Mouse (Mus musculus): ENCODE data around the gene Zfp57. TPM values are rescaled to one million over a fixed set of nuclear protein-coding genes. Genes with fewer than 3 reads are reported as not detected.

Zfp57 gene
- polyA plus RNA-seq, 1 experiment from 2014 or later, result 208 TPM

DNA sequence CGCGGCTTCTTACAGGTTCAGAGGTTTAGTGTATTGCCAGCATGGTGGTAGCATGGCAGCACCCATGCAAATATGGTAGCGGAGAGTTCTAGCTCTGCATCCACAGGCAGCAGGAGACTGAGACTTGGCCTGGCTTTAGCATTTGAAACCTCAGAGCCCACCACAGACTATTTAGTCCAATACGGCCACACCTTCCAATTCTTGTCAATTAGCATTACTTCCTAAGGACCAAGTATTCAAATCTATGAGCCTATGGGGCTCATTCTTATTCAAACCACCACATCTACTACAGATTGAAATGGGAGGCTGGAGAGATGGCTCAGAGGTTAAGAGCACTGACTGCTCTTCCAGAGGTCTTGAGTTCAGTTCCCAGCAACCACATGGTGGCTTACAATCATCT, 26.5 kb downstream of the Zfp57 start:
- H3K4me1 ChIP-seq, result no peaks in the 10 kb centered on the region
- no peaks in the 10 kb centered on the region for H3K9me3 ChIP-seq (replicated peaks)
- H3K27ac ChIP-seq, result peak overlapping the region; percentile 96
- no peaks in the 10 kb centered on the region for H3K27me3 ChIP-seq
- 93% methylated on average over 4 of the region's 4 CpGs for WGBS
- no peaks in the 10 kb centered on the region for H3K36me3 ChIP-seq
- H3K4me3 ChIP-seq, result no peak overlapping the region
- H3K9ac ChIP-seq, result no peak overlapping the region
- ATAC-seq (ENCODE audit: low FRiP score), result no peak
- no peak overlapping the region for H3K4me2 ChIP-seq (replicated peaks)

DNA sequence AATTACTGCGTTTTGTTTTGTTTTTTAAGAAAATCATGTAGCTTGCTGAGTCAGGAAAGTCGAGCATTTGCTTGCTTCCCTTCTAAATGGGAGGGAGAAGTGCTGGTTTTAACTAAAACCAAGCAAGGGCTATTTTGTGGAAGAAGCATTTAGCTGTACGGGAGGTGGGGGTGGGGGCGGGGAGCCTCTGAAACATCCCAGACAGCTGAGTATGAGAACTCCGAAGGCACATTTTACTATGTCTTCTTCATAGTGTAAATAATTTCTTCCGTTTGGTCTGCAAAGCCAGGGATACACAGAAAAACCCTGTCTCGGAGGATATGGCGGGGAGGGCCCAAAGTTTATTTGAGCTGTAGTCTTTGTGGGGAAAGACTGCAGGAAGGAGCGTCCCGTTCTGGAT, 27.2 kb downstream of the Zfp57 start:
- Histone ChIP-seq H3K27ac (peak overlapping the region; percentile 96), H3K27me3 (no peaks in the 10 kb centered on the region), H3K4me3 (peak overlapping the region; percentile 36), H3K36me3 (no peaks in the 10 kb centered on the region), H3K9me3 (replicated peaks) (no peaks in the 10 kb centered on the region), H3K4me1 (no peaks in the 10 kb centered on the region), H3K4me2 (replicated peaks) (peak overlapping the region; percentile 52), H3K9ac (peak overlapping the region; percentile 54)
- 3% methylated on average over 10 of the region's 10 CpGs for WGBS
- peak; percentile 26 for ATAC-seq (ENCODE audit: low FRiP score)

GRCm38 (mm10) chr17:37028683-37029120, 27.7 kb downstream of the Zfp57 start:
- Histone ChIP-seq H3K4me1 (no peaks in the 10 kb centered on the region), H3K4me2 (replicated peaks) (peak overlapping the region; percentile 52), H3K36me3 (no peaks in the 10 kb centered on the region), H3K27ac (peak overlapping the region; percentile 96), H3K4me3 (peak overlapping the region; percentile 36), H3K9ac (peak overlapping the region; percentile 54; the same call in 1 of the 2 replicates), H3K9me3 (replicated peaks) (no peaks in the 10 kb centered on the region), H3K27me3 (no peaks in the 10 kb centered on the region)
- 0% methylated on average over 14 of the region's 14 CpGs for WGBS
- peak; percentile 99 for ATAC-seq (ENCODE audit: low FRiP score)

GRCm38 (mm10) chr17:37029162-37029561, 28.2 kb downstream of the Zfp57 start:
- H3K4me2 ChIP-seq (replicated peaks), result peak overlapping the region; percentile 52
- WGBS, result 63% methylated on average over 8 of the region's 8 CpGs
- no peaks in the 10 kb centered on the region for H3K27me3 ChIP-seq
- peak overlapping the region; percentile 96 for H3K27ac ChIP-seq
- H3K36me3 ChIP-seq, result no peaks in the 10 kb centered on the region
- peak; percentile 38 for ATAC-seq (ENCODE audit: low FRiP score)
- no peaks in the 10 kb centered on the region for H3K9me3 ChIP-seq (replicated peaks)
- peak overlapping the region; percentile 36 for H3K4me3 ChIP-seq
- H3K4me1 ChIP-seq, result no peaks in the 10 kb centered on the region
- H3K9ac ChIP-seq, result peak overlapping the region; percentile 54; the same call in 1 of the 2 replicates

- ATAC-seq (ENCODE audit: low FRiP score), result no peak
- H3K27ac ChIP-seq, result no peak overlapping the region
- no peaks in the 10 kb centered on the region for H3K9me3 ChIP-seq (replicated peaks)
- 74% methylated on average over 2 of the region's 2 CpGs for WGBS
- no peak overlapping the region for H3K4me2 ChIP-seq (replicated peaks)
- no peaks in the 10 kb centered on the region for H3K27me3 ChIP-seq
- no peaks in the 10 kb centered on the region for H3K36me3 ChIP-seq
- H3K4me1 ChIP-seq, result no peaks in the 10 kb centered on the region
- H3K4me3 ChIP-seq, result no peak overlapping the region
- no peak overlapping the region for H3K9ac ChIP-seq
Observed at GRCm38 (mm10) chr17:37039127-37039894, 38.3 kb downstream of the Zfp57 start.

DNA sequence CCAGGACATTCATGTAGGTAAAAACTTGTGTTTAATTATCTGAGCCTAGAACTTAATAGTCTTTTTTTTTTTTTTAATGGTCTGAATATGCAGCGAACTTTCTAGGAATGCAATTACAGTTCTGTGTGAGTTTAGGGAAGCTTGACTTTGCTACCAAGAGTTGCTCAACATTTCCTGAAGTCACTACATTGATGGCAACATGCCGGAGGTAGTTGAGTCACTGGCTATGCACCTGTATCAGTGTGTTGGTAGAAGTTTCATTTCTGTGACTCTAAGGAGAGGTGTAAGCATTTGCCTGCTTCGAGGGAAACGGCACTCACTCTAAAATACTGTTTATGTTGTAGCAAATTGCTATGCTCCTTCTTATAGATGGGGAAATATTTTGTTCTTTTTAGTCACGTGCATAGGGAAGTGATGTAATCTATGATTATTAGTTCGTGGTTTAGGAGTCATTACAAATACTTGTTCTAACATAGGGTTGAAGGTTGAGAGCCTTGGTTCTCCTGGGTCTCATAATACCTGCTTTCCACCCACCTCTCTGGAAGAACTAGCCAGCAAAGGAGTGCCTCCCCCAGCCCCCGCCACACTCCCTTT, 43.8 kb downstream of the Zfp57 start:
- peak overlapping the region; percentile 90 for H3K4me3 ChIP-seq
- peaks cover 6% of the 10 kb centered on the region for H3K27me3 ChIP-seq
- H3K9ac ChIP-seq, result peak overlapping the region; percentile 98
- peak overlapping the region; percentile 96 for H3K27ac ChIP-seq
- peaks cover 24% of the 10 kb centered on the region for H3K4me1 ChIP-seq
- no peaks in the 10 kb centered on the region for H3K36me3 ChIP-seq
- WGBS, result 83% methylated on average over 7 of the region's 7 CpGs
- H3K9me3 ChIP-seq (replicated peaks), result no peaks in the 10 kb centered on the region
- ATAC-seq (ENCODE audit: low FRiP score), result no peak
- H3K4me2 ChIP-seq (replicated peaks), result peak overlapping the region; percentile 69

- peak; percentile 82 for ATAC-seq (ENCODE audit: low FRiP score)
Observed at GRCm38 (mm10) chr17:37045611-37046311, 44.8 kb downstream of the Zfp57 start, which contains the start of gene Gabbr1. Gene Gabbr1, plus strand, starts transcription at chr17:37045966.

DNA sequence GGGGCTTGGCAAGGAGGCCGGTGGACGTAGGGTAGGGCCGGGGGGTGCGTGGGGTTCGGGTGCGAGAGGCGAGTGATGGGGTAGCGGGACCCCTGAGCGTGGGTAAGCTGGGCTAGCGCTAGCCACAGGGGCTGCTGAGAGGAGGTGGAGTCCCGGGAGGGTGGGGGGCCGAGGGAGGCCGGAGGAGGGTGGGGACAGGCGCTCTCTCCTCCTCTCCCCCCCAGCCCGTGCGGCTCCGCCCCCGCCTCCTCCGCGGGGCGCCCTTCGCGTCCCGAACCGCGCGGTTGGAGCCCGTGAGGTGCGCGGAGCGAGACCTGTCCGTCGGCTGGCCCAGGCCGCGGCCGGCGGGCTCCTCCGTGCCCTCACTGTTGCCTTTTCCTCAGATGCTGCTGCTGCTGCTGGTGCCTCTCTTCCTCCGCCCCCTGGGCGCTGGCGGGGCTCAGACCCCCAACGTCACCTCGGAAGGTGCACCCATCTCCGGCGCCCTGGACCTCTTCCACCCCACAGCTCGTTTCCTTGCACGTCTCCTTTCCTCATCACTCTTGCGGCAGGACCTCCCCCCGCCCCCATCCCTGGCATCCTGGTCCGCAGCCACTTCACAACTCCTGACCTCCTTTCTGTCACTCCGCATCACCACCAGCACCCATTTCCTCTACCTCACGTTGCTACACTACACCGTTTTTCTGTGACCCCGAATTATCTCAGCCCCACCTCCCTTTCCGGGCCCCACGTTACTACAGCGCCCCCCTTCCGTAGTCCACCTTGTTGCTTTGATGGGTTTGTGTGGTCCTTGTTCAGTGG, 45.5 kb downstream of the Zfp57 start:
- peak; percentile 60 for ATAC-seq (ENCODE audit: low FRiP score)
- peak overlapping the region; percentile 90 for H3K4me3 ChIP-seq
- H3K4me2 ChIP-seq (replicated peaks), result peak overlapping the region; percentile 69
- peak overlapping the region; percentile 98 for H3K9ac ChIP-seq
- 1% methylated on average over 31 of the region's 58 CpGs for WGBS
- no peaks in the 10 kb centered on the region for H3K9me3 ChIP-seq (replicated peaks)
- H3K4me1 ChIP-seq, result peaks cover 33% of the 10 kb centered on the region
- peak overlapping the region; percentile 96 for H3K27ac ChIP-seq
- H3K36me3 ChIP-seq, result no peaks in the 10 kb centered on the region
- H3K27me3 ChIP-seq, result peaks cover 6% of the 10 kb centered on the region

More at GRCm38 (mm10) chr17:37045611-37046311, 44.8 kb downstream of the Zfp57 start, which contains the start of gene Gabbr1:
- Histone ChIP-seq H3K4me3 (peak within 1 kb of the TSS; percentile 90), H3K4me2 (replicated peaks) (peak within 1 kb of the TSS; percentile 69), H3K36me3 (no peaks in the 10 kb centered on the region), H3K9ac (peak within 1 kb of the TSS; percentile 98), H3K9me3 (replicated peaks) (no peaks in the 10 kb centered on the region), H3K27ac (peak within 1 kb of the TSS; percentile 96), H3K27me3 (peaks cover 6% of the 10 kb centered on the region), H3K4me1 (peaks cover 28% of the 10 kb centered on the region)
- WGBS, result 1% methylated on average over 43 of the region's 55 CpGs

DNA sequence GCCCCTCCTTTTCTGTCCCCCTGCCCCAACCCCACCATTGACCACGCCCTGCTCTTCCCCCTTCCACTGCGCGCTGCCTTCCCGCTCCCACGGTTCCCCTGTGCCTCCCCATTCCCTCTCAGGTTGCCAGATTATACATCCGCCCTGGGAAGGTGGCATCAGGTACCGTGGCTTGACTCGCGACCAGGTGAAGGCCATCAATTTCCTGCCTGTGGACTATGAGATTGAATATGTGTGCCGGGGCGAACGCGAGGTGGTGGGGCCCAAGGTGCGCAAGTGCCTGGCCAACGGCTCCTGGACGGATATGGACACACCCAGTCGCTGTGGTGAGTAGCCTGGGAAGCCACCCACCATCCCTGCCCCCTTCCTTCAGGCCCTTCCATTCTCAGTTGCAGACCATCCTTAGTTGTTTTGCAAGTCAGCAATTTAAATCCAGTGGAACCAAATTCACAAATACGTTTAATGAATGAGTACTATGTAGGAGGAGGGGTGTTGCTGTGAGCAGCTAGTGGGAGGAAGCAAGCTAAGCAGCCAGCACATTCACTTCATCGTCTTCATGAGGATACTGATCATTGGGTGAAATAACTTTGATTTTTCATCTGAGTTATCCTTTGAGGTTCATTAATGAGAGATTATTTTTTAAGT, 46.5 kb downstream of the Zfp57 start:
- Histone ChIP-seq H3K9me3 (replicated peaks) (no peaks in the 10 kb centered on the region), H3K27me3 (peaks cover 6% of the 10 kb centered on the region), H3K9ac (peak overlapping the region; percentile 98), H3K27ac (0 out of 2 replicates have a peak overlapping the region, but pooled peaks have one; percentile 36), H3K4me3 (peak overlapping the region; percentile 90), H3K36me3 (no peaks in the 10 kb centered on the region), H3K4me2 (replicated peaks) (peak overlapping the region; percentile 69), H3K4me1 (peaks cover 41% of the 10 kb centered on the region)
- no peak for ATAC-seq (ENCODE audit: low FRiP score)
- WGBS, result 14% methylated on average over 19 of the region's 19 CpGs

DNA sequence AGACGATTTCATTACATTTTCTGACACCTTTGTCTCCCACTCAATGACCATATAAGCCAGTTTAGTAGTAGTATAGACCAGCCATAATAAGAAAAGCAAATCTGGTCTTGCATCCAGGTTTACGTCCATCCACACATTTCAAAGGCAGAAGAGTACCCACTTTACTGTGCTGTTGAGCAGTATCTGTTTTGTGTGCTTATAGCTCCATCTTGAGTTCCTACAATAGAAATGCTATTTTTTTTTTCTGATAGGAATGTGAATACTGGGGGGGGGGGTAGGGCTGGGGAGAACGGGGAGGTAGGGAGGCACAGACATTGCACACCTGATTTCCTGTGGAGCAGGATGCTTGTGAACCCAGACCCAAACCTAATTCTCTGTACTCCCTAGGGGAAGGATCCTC, 47.0 kb downstream of the Zfp57 start:
- Histone ChIP-seq H3K4me1 (peaks cover 45% of the 10 kb centered on the region), H3K27me3 (peaks cover 6% of the 10 kb centered on the region), H3K4me3 (peak overlapping the region; percentile 26), H3K4me2 (replicated peaks) (peak overlapping the region; percentile 69), H3K27ac (no peak overlapping the region), H3K36me3 (no peaks in the 10 kb centered on the region), H3K9ac (peak overlapping the region; percentile 45; the same call in 1 of the 2 replicates), H3K9me3 (replicated peaks) (no peaks in the 10 kb centered on the region)
- no peak for ATAC-seq (ENCODE audit: low FRiP score)
- 19% methylated on average over 3 of the region's 3 CpGs for WGBS

GRCm38 (mm10) chr17:37048383-37048782, 47.4 kb downstream of the Zfp57 start:
- Histone ChIP-seq H3K36me3 (peaks cover 3% of the 10 kb centered on the region), H3K9ac (peak overlapping the region; percentile 45; the same call in 1 of the 2 replicates), H3K4me1 (peaks cover 49% of the 10 kb centered on the region), H3K9me3 (replicated peaks) (no peaks in the 10 kb centered on the region), H3K4me2 (replicated peaks) (peak overlapping the region; percentile 69), H3K27ac (no peak overlapping the region), H3K4me3 (peak overlapping the region; percentile 26), H3K27me3 (peaks cover 6% of the 10 kb centered on the region)
- no peak for ATAC-seq (ENCODE audit: low FRiP score)
- WGBS, result 56% methylated on average over 7 of the region's 7 CpGs
